Mouse (Mus musculus): ENCODE results near the gene Sytl3.

GRCm38 (mm10) chr17:6748779-6749464 lies 90.0 kb downstream of the Sytl3 start:
- TF ChIP-seq CTCF (IDR thresholded peaks at IDR 0.05; ENCODE audit: borderline replicate concordance, extremely low read depth, insufficient read depth, insufficient read length) (no peak), POLR2A (IDR thresholded peaks at IDR 0.05; ENCODE audit: borderline replicate concordance, extremely low read depth, insufficient read depth, insufficient read length, poor library complexity, severe bottlenecking) (no peak)

Data from brain, embryonic 14.5 days (tissue).